Mouse (Mus musculus): ENCODE results near the gene Mon2. TPM values are rescaled to one million over a fixed set of nuclear protein-coding genes. Genes with fewer than 3 reads are reported as not detected.

Gene Mon2
- total and polyA plus RNA-seq, 3 experiments, result 33.8 to 38.6 TPM; not detected in 1

DNA sequence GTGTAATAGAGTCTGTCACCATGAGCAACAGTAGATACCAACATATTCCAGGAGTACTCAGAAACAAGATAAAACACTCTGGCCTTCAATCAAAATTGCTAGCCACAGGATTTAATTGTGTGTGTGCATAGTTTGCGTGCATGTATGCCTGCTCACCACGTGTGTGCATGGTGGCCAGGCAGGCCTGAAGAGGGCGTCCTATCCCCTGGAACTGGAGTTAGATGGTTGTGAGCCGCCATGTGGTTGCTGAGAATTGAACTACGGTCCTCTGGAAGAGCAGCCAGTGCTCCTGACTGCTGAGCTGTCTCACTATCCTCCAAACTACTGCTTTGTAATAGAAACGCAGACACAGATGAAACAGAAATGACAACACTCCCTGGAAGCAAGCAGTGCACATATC lies 85.7 kb downstream of the Mon2 start:
- Histone ChIP-seq H3K36me3 (ENCODE audit: control insufficient read depth in 1 of 2, insufficient read depth in 2 of 2, low read length in 2 of 2) (peaks cover 0 to 8% of the 10 kb centered on the region in 2 experiments; a peak in 2 of 4 replicates), H3K27me3 (ENCODE audit: control insufficient read depth in 1 of 2, insufficient read depth in 2 of 2, low read length in 2 of 2) (no peaks in the 10 kb centered on the region), H3K4me1 (ENCODE audit: control insufficient read depth in 1 of 2, insufficient read depth in 2 of 2, low read length in 2 of 2) (peaks cover 0 to 5% of the 10 kb centered on the region in 2 experiments; a peak in 2 of 4 replicates), H3K4me3 (ENCODE audit: control insufficient read depth in 1 of 2, insufficient read depth in 1 of 2, low read depth in 2 of 2, low read length in 2 of 2) (no peak overlapping the region), H3K79me2 (ENCODE audit: control insufficient read depth, insufficient read depth, low read length, poor library complexity) (peaks cover 6% of the 10 kb centered on the region), H3K9me3 (replicated peaks; ENCODE audit: insufficient read depth, low read length) (no peaks in the 10 kb centered on the region), H3K27ac (ENCODE audit: control insufficient read depth, low read depth, low read length) (no peak overlapping the region), H3K9ac (ENCODE audit: control insufficient read depth, low read depth, low read length, poor library complexity, severe bottlenecking) (no peak overlapping the region)
- DNase-seq (ENCODE audit: low read depth, low spot score), result no peak
- TF ChIP-seq MAFK (IDR thresholded peaks at IDR 0.05; ENCODE audit: borderline replicate concordance, low read depth, low read length) (no peak), MAX (IDR thresholded peaks at IDR 0.05; ENCODE audit: low read length) (no peak), RCOR1 (IDR thresholded peaks at IDR 0.05; ENCODE audit: low read depth, low read length) (no peak), CTCF (IDR thresholded peaks at IDR 0.05 in 2 of 3, conservative IDR thresholded peaks at IDR 0.05 in 1 of 3; ENCODE audit: control insufficient read depth in 1 of 3, insufficient read depth in 1 of 3, low read depth in 2 of 3, low read length in 3 of 3, poor library complexity in 1 of 3, severe bottlenecking in 1 of 3) (peak in 1 of 3 experiments; percentile 16; a peak in 1 of 6 replicates), ELF1 (IDR thresholded peaks at IDR 0.05; ENCODE audit: low read depth, low read length) (no peak), ZC3H11A (IDR thresholded peaks at IDR 0.05; ENCODE audit: low read depth, low read length) (no peak), HCFC1 (IDR thresholded peaks at IDR 0.05; ENCODE audit: low read depth, low read length) (no peak)

- no peak for TF ChIP-seq NRF1 (IDR thresholded peaks at IDR 0.05; ENCODE audit: insufficient read depth, low read depth, low read length, poor library complexity, severe bottlenecking)
- TF ChIP-seq MAX (IDR thresholded peaks at IDR 0.05; ENCODE audit: low read length), result no peak
- no peak for TF ChIP-seq GABPA (IDR thresholded peaks at IDR 0.05; ENCODE audit: low read depth, low read length)
- Histone ChIP-seq H3K79me2 (ENCODE audit: control insufficient read depth, insufficient read depth, low read length, poor library complexity) (peaks cover 12% of the 10 kb centered on the region), H3K9me3 (replicated peaks; ENCODE audit: insufficient read depth, low read length) (no peaks in the 10 kb centered on the region), H3K27ac (ENCODE audit: control insufficient read depth, low read depth, low read length) (no peak overlapping the region), H3K4me3 (ENCODE audit: control insufficient read depth in 1 of 2, insufficient read depth in 1 of 2, low read depth in 2 of 2, low read length in 2 of 2) (no peak overlapping the region), H3K27me3 (ENCODE audit: control insufficient read depth in 1 of 2, insufficient read depth in 2 of 2, low read length in 2 of 2) (no peaks in the 10 kb centered on the region), H3K36me3 (ENCODE audit: control insufficient read depth in 1 of 2, insufficient read depth in 2 of 2, low read length in 2 of 2) (peaks cover 0 to 8% of the 10 kb centered on the region in 2 experiments; a peak in 2 of 4 replicates), H3K9ac (ENCODE audit: control insufficient read depth, low read depth, low read length, poor library complexity, severe bottlenecking) (no peak overlapping the region), H3K4me1 (ENCODE audit: control insufficient read depth in 1 of 2, insufficient read depth in 2 of 2, low read length in 2 of 2) (peaks cover 0 to 5% of the 10 kb centered on the region in 2 experiments; a peak in 2 of 4 replicates)
- DNase-seq (ENCODE audit: low read depth, low spot score), result no peak
Observed at GRCm38 (mm10) chr10:122989916-122990315, 86.4 kb downstream of the Mon2 start.

- no peak for DNase-seq (ENCODE audit: low read depth, low spot score)
- Histone ChIP-seq H3K4me3 (ENCODE audit: control insufficient read depth in 1 of 2, insufficient read depth in 1 of 2, low read depth in 2 of 2, low read length in 2 of 2) (no peak overlapping the region), H3K27ac (ENCODE audit: control insufficient read depth, low read depth, low read length) (no peak overlapping the region), H3K27me3 (ENCODE audit: control insufficient read depth in 1 of 2, insufficient read depth in 2 of 2, low read length in 2 of 2) (no peaks in the 10 kb centered on the region), H3K79me2 (ENCODE audit: control insufficient read depth, insufficient read depth, low read length, poor library complexity) (peaks cover 24% of the 10 kb centered on the region), H3K9me3 (replicated peaks; ENCODE audit: insufficient read depth, low read length) (no peaks in the 10 kb centered on the region), H3K36me3 (ENCODE audit: control insufficient read depth in 1 of 2, insufficient read depth in 2 of 2, low read length in 2 of 2) (peaks cover 0 to 14% of the 10 kb centered on the region in 2 experiments; a peak in 2 of 4 replicates), H3K4me1 (ENCODE audit: control insufficient read depth in 1 of 2, insufficient read depth in 2 of 2, low read length in 2 of 2) (peaks cover 0 to 7% of the 10 kb centered on the region in 2 experiments; a peak in 2 of 4 replicates), H3K9ac (ENCODE audit: control insufficient read depth, low read depth, low read length, poor library complexity, severe bottlenecking) (no peak overlapping the region)
- 0 out of 2 replicates have a peak, but pooled peaks have one; percentile 5 for TF ChIP-seq MAX (IDR thresholded peaks at IDR 0.05; ENCODE audit: low read length)
- peak; percentile 57 for TF ChIP-seq USF1 (IDR thresholded peaks at IDR 0.05; ENCODE audit: low read depth, low read length)
- 0 out of 2 replicates have a peak, but pooled peaks have one; percentile 1 for TF ChIP-seq HCFC1 (IDR thresholded peaks at IDR 0.05; ENCODE audit: low read depth, low read length)
- TF ChIP-seq E2F4 (IDR thresholded peaks at IDR 0.05; ENCODE audit: borderline replicate concordance, low read depth, low read length), result no peak
Observed at GRCm38 (mm10) chr10:122988372-122988771, 87.9 kb downstream of the Mon2 start.
